Mouse (Mus musculus) thymus, adult 2 months (tissue): ENCODE data around the gene Prap1.
A peak's percentile ranks its signal among the peaks of the same experiment; 100 is the strongest.

Source experiments
- CTCF ChIP-seq: fragments of 200-500 bp; IDR thresholded peaks from 2 replicates; pipeline ENCODE4 v1.5.1; 2012; ENCODE audit warnings: mild to moderate bottlenecking, control low read depth, low read length, moderate library complexity, borderline replicate concordance; ENCODE audit not compliant: control insufficient read depth, poor library complexity, insufficient read depth; ENCODE audit errors: extremely low read depth
- POLR2A ChIP-seq: fragments of 200-500 bp; IDR thresholded peaks from 2 replicates; pipeline ENCODE4 v1.6.1; 2012; ENCODE audit warnings: mild to moderate bottlenecking, low read length, control low read depth, moderate library complexity; ENCODE audit not compliant: control insufficient read depth, poor library complexity, insufficient read depth; ENCODE audit errors: extremely low read depth

- TF ChIP-seq CTCF (no peak), POLR2A (peak; percentile 69)
Measured at GRCm38 (mm10) chr7:140116329-140117054, 23.3 kb downstream of the Prap1 start, which contains the start of gene Echs1.
